Mouse (Mus musculus) layer of hippocampus, adult 9-11 months (tissue): ENCODE data around the gene Inhbe.

ENCODE experiments used
- DNase-seq: peaks from one replicate; pipeline ENCODE4 v3.0.0; 2022

Inhbe gene

DNA sequence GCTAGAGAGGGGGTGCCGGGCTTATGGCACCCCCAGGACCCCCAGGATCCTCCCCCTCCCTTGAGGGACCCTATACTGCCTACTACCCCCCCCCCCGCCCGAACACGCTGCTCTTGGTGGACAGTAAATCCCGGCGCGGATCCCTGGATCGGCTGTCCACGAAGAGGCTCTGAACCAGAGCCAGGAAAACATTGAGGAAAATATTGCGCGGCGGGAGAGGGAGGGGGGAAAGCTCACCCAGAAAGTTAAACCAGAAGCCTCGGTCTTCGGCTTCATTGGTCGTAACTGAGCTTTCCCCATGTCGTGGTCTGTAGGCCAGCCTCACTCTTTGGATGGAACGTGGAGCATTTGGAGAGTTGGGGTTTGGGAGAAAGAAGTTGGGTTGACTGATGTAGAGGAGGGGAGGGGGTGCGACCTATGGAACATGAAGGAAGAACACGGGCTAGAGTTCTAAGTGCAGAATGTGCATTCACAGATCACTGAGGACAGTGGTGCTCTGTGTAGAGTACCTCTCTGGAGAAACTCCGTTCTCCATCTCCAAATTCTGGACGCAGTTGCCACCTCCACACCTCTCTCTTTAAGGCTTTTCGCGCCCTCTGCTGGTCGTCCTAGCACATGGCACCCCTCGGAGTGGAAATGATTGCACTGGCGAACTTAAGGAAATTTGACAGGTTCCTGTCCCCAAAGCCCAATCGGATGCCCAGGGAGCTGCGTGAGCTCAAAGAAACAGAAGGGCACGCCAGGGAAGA lies 12.1 kb downstream of the Inhbe start, which contains the start of gene Gli1:
TSS of gene Gli1 (minus strand) at position 84 of the 749 bp plus-strand sequence.
- DNase-seq, result peak; percentile 58

DNA sequence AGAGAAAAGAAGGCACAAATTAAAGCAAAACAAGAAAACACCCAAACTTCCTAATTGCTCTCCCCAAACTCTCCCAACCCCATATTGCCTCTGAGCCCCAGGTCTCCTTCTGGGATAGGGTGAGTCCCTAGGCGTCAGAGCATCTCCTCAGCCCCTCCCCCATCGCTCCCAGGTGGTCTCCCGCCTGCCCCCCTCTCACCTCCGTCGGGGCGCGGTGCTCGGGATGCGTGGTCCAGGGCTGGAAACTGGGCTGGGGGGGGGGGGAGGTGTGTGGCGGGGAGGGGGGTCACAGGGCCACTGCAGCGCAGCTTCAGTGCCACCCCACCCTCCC lies 12.9 kb downstream of the Inhbe start:
- DNase-seq, result no peak

DNA sequence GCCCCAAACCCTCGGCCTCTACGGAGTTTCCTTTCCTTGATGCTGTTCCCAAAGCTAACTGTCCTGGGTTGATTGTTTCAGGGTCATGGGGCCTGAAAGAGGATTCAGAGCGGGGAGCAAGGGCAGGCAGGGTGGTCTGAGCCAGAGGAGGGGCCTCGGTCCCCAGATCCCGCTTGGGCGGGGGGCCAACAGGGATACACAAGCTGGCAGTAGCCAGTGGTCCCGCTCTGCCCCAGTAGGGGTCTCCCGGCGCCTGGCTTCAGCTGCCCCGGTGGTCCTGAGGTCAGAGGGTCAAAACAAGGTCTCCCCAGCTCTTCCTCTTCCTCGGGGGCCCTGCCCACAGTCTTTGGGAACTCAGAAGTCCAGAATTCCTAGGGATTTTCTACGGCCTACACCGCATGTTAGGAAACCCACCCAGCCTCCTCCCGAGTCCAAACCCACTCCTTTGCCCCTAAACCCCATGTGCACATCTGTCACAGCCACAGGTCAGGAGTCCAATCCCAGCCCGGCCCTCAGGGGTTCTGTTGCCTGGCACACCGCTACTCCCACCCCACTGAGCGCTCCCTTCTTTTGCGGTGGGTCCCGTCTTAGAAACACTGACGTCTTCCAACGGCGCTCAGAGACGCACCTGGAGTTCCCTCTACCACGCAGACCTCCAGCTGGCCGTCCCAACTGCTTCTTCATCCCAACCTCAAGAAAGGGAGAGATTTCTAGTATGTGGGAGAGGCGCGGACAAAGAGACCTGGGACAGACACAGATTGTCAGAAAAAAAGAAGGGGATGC lies 13.4 kb downstream of the Inhbe start:
- DNase-seq, result no peak

DNA sequence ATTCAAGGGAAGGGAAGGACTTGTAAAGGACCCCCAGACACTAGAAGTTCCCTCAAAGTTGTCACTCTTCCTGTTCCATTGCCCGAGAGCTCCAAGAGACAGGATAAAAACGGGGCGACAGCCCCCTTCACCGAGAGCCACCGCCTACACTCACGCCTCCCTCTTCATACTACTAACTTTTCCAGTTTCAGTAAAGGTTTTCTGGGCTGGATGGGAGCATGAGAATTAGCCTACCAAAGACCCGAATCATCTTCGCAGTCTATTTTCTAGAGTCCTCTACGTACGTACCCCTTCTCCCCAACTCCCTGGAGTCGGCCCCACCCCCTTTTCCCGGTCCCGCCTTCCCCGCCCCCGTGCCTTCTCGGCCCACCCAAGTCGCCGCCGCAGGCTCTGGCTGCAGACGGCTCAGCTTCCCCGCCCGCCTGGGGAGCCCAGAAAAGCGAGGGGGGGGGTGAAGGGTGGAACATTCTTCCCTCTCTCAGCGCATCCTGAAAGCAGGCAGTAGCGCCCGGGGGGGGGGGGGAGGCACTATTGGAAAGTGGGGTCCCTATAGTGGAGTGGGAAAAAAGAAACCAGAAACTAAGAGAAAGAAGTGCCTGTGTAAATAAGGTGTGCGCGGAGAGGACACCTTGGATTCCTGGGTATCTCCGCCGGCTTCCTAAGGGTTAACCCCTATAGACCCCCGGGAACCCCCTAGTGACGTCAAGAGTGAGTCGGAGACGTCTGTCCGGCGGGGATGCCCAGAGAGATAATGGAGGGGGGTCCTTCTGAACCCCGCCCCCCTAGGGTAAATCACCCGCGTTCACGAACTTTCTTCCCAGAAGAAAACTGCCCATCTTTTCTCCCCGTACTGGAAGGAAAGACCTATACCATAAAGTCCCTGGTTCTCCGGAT lies 14.3 kb downstream of the Inhbe start:
- no peak for DNase-seq

DNA sequence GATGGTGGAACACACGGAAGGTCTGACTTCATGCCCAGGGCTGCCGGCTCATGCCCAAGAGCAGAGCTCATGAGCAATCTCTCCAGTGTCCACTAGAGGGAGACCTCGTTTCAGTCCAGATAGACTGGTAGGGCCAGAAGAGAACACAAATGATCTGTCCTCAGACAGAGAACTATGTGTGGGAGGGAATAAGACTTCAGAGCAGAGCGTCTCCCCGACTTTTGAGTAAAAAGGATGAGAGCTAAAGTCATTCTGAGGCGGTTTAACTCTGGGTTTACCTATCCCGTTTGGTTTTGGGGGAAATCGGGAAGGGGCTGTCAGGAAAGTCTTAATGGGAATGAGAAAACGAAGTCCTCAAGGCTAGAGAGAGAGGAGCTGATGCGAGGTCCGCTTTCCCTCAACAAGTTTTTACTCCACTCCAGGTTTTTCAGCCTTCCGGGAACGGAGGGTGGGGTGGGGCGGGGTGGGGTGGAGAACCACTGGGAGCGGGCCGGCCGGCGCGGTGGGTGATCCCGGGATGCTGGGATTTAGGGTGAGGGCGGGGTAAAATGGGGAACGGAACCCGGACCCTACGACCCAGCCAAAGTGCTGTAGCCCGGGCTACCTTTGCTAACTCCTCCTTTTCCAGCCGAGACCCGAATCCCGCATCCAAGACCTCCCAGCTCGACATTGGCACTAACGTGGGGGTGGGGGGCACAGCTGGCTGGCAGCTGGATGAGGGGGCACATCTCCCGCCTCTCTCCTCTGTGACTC lies 15.1 kb downstream of the Inhbe start:
- peak; percentile 90 for DNase-seq

DNA sequence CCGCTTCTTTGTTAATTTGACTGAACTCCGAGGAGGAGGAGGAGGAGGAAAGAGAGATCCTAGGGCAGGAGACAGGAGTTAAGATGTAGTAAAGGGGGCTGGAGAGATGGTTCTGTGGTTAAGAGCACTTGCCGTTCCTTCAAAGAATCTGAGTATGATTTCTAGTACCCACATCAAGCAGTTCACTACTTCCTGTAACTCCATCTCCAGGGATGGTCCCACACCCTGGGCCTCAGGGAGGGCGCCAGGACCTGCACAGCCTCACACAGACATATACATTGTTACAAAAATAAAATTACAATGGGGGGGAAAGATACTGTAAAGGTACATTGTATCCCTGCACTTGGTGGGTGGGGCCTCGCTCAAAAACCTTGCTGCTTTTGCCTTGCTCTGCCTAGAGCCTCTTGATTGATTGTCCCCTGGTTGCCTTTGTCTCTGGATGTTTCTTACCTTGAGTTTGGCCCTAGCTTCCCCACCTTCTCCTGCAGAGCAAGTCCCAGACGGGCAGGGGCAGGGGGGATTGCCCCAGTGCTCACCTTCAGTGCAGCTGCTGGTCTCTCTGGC lies 16.6 kb downstream of the Inhbe start:
- DNase-seq, result no peak

DNA sequence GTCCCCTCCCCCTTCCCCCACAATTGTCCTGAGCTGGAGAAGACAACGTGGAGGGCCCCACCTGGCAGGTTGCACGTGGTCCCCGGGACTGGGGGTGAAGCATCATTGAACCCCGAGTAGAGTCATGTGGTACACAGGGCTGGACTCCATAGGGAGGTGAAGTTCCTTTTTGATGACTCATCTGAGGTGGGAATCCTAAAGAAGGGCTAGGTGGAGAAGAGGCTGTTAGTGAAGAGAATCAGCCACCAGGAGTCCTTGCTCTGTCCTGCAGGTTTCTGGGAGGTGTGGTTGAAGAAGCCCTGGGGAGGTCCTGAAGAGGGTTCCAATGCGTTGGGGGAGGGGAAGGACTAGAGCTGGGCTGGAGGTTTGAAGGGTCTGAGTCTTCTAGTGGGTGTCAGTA lies 17.3 kb downstream of the Inhbe start:
- no peak for DNase-seq

DNA sequence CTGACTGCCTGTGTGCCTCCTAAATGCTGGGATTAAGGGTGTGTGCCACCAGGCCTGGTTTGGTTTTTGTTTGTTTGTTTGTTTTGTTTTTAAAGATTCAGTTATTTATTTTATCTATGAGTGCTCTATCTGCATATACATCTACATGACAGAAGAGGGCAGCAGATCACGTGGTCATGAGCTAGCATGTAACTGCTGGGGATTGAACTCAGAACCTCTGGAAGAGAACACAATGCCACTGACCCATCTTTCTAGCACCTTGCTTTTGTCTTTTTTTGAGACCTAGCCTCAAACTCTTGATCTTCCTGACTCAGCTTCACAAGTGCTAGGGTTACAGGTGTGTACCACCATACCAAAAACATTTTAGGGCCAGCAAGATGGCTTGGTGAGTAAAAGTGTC lies 18.9 kb downstream of the Inhbe start:
- no peak for DNase-seq

DNA sequence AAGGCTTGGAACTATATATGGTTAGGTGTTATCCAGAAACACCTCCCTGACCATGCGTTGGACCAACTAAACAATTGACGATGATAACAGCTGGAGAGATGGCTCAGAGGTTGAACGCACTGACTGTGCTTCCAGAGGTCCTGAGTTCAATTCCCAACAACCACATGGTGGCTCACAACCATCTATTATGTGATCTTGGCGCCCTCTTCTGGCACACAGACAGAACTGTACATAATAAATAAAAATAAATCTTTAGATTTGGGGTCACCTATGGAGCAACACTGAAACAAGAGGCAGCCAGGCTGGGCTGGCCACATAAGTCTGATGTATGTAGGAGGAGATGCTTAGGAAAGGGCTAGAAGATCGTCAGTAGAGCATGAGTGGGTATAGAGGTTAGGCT lies 21.1 kb downstream of the Inhbe start:
- no peak for DNase-seq

DNA sequence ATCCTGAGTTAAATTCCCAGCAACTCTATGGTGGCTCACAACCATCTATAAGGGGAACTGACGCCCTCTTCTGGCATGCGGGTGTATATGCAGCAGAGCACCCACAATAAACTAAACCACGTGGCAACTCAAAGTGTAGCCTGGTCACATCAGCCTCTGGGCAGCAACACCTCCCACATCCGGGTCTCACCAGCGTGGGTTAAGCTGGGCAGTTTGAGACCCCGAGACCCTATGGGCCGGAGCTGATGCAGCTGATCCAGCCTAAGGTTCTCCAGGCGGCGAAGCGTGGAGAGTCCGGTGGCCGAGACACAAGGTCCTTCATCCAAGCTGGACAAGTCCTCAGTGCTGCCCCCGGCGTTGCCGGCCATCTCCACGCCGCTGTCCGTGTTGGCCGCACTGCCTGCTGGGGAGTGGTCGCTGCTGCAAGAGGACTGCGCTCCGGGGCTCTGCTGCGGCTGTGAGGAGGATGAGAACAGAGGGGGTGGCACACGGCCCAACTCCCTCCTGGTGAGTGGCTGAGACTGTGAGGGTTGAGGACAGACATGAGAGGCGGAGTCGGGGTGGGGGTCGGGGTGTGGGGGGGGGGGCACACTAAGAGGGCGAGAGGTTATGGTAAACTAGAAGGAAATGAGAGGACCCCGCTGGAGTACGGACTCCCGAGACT lies 21.9 kb downstream of the Inhbe start:
- no peak for DNase-seq

DNA sequence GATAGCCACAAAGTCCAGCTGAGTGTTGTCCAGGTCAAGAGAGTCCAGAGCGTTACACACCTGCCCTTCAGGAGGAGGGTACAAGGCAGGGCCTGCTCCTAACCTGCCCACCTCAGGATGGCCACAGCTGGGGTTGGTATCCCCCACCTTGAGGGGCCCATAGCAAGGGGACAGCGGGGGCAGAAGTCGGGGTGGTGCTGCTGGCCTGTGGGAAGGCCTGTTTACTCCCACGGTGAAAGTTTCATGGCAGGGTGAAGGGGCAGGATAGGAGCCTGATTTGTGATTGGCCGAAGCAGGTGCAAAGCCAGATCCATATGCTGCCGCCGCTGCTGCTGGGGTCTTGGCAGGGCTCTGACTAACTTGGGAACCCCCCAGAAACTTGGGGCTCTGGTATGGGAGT lies 24.0 kb downstream of the Inhbe start:
- no peak for DNase-seq

DNA sequence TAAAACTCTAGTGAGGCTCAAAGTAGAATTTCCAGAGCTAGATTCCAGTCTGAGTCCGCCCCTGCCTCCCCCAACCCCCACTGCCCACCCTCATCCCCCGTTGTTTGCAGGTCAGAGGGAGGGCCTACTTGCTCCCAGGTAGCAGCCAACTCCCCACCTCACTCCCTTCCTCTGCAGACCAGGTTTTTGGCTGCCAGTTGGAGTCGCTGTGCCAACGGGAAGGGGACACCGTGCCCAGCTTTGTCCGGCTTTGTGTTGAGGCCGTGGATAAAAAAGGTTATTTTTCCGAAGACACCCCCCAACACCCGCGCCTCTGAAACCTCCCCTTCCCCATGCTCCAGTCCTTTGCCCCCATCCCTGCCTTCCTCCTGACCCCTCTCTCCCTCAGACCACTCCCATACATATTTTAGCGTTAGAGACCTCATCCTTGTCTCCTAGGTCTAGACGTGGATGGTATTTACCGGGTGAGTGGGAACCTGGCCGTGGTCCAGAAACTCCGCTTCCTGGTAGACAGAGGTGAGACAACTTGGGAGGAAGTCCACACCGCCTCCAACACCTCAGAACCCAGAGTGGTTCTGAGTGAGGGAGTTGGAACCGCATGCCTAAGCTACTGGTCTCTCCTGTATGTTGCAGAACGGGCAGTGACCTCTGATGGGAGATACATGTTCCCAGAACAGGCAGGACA lies 26.6 kb downstream of the Inhbe start:
- no peak for DNase-seq

DNA sequence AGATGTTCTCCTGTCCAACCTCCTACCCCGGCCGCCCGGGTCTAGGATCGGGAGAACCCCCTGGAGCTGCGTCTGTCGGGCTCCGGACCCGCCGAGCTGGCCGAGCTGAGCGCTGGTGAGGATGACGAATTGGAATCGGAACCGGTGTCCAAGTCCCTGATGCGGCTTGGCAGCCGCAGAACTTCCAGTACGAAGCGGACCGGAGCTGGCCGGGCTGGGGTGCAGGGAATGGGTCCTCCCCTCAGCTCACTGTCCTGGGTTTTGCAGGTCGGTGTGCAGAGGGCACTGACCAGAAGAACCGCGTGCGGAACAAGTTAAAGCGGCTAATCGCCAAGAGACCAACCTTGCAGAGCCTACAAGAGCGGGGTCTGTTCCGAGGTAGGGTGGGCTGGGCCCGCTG lies 27.4 kb downstream of the Inhbe start:
- no peak for DNase-seq

DNA sequence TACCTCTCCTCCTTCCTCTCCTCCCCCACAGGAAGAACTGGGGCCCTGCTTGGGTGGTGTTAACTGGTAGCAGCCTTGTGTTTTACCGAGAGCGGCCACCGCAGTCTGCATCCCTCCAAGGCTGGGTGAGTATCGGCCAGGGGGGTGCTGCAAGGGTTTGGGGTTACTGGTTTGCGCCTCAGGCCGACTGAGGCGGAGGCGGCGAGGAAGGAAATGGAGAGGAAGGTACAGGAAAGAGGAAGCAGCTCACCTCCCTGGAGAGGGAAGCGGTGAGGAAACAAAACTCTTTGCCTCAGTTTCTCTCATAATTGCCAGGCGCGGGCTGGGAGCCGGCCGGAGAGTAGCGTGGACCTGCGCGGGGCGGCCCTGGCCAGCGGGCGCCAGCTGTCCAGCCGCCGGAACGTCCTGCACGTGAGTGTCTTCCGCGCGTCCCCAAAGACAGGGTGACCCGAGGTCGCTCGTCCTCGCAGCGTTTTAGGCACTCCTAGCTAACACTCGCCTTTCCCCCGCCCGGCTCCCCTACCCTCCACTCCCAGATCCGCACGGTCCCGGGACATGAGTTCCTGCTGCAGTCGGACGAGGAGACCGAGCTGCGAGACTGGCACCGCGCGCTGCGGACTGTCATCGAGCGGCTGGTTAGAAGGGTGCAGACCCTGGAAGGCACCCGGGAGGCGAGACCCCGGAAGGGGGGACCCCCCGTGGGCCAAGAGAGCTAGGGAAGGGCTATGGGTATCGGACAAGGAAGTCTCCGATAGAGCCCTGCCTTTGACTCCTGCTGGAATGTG lies 28.0 kb downstream of the Inhbe start:
- no peak for DNase-seq

DNA sequence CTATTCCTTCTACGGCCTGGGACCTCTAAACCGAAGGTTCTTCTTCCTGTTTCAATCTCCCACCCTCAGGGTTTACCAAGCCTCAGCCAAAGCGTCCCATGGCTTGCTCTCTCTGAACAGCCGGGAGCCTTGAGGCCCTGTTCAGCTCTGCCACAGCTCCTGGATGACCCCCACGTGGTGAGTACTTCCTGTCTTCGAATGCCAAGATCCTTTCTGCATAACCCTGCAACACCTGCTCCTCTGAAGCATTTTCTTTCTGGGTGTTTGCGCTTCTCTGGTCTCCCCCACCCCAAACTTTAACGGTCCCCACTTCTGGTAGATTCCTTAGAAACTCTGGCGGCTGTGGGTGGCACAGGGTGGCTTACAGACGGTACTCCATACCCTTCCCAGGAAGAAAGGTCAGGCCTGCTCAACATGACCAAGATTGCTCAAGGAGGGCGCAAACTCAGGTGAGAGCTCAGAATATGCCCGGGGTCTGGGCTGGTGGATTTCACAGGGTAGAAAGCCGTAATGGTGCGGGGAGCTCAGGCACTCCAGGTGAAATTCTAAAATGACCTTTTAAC lies 28.7 kb downstream of the Inhbe start:
- DNase-seq, result no peak

DNA sequence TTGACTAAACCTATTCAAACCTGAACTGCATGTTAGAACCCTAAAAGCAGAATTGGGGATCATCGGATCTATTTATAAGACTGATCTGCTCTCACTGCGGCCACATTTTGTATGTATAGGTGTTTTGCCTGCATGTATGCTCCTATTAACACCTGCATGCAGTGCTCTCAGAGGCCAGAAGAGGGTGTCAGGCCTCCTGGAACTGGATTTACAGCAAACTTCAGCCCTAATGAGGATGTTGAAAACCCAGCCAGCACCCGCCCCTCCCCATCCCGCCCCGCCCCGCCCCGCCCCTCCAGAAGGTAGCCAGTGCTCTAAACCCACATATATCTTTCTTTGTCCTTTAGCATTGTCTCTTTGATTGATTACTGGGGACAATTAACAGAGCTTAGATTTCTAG lies 29.7 kb downstream of the Inhbe start:
- no peak for DNase-seq

DNA sequence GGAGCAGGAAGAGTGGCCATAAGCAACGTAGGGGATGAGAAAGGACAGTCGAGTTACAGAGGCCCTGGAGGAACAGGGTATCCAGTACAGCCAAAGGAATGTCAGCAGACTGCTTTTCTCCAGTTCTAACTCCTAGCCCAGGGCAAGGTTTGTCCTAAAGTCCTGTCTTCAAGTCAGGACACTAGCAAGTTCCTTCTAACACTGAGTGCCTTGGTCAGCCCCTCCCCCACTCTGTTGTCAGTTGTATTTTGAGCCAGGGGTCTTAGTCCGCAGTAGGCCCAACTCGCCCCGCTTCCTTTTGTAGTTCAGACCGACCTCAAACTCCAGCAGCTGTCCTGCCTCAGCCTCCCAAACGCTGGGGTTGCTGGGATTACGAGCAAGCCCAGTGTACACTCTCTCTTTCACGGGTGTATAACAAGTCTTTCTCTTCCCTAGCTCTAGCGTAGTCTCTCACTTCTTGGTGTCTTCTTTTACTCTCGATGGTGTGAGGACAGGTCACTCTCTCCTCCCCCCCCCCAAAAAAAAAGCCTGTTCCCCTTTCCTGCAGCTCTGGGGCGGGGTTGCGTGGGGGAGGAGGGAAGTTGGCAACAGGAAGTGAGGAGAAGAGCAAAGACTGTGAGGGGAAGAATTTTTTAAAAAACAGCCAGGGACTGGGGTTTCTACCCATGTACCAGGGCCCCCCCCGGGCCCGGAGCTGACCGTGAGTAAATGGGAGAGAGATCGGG lies 30.9 kb downstream of the Inhbe start:
- DNase-seq, result no peak

DNA sequence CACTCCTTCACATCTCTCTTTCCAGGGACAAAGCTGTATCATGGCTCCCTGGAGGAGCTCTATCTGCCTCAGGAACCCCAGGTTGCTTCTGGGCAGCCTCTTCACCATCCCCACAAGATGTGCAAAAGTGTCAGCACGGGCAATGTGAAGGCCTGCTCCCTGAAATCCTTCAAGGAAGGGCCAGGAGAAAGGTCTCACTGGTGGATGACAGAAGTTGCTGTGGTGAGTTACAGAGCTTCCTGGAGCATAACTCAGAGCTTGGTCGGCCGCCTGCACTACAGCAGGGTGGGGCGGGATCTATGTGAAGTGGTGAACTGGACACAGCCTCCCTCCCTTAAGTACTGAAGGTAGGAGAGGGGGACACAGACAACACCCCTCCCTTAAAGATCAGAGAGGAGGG lies 31.5 kb downstream of the Inhbe start:
- DNase-seq, result no peak

DNA sequence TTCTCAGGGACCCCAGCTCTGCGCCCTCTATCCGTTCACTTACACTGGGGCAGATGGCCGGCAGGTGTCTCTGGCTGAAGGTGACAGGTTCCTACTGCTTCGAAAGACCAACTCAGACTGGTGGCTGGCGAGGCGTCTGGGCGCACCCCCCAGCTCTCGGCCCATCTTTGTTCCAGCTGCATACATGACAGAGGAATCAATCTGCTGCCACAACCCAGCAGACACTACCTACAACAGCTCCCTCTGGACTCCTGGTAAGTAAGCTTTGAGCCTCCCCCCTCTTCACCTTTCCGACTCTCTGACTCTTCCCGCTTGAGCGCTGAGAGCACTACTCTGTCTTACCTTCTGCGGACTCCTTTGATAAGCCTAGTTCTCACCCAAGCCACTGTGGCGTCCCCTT lies 32.0 kb downstream of the Inhbe start:
- no peak for DNase-seq
